Mouse (Mus musculus) frontal cortex, postnatal 10 days (tissue): ENCODE measurements around the gene Gm49601.

ENCODE experiments used
- DNase-seq, 2 experiments: peaks; one replicate each; pipeline ENCODE4 v3.0.0; 2022; ENCODE audit warnings: low spot score in 2 of 2, mixed read lengths in 1 of 2

Gm49601 gene

DNA sequence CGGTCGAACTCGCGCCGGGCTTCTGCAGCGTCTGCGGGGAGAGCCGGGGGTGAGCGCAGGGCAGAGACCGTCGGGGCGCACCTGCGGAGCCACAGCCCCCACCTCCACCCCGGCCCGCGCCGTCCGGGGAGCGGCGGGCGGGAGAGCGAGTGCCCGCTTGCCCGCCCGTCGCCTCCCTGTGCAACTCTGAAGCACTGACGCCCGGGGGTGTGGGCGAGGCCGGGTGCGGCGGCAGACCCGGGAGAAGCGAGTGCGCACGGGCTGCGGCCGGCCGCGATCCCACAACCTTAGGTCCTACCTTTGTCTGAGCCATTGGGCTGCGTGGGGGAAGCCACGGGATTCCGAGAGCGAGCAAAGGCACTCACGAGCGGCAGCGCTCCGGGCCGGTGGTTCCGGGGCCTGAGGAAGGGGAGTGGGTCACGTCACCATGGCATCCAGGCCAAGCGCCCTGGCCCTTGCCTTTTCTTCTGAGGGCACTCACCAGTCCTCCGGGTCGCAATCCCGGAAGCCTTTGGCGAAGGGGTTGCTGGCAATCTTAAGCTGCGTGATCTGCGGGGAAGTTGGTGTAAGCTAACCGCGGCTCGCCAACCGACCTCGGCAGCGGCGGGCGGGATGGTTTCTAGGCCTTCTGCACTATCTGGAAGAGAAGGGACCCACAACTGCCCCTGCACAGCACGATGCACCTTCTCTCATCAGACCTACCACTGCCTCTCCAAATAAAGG is 43.6 kb downstream of the Gm49601 start:
- DNase-seq = no peak

DNA sequence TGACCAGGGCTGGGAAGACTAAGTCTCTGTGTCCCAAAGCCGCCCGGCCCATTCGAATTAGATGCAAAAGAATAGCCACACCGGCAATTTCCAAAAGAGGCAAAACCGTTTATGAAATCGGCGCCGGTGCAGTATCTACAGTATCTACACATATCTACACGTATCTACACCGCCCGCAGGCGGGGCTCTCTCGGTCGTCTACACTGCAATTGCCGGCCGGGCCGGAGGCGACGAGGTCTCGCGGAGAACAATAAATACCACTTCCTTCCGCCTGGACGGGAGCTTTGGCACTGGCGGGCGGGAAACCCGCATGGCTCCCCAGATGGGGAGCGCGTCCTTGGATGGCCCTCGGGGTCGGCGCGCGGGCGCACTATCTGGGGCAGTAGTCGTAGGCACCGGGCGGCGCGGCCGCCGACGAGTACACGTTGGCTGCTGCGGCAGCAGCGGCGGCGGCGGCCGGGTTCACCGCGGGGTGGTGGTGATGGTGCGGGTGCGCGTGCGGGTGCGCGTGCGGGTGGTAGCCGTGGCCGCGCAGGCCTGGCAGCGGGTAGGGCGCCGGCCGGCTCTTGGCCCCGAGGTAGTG is 44.5 kb downstream of the Gm49601 start:
- DNase-seq = no peak

DNA sequence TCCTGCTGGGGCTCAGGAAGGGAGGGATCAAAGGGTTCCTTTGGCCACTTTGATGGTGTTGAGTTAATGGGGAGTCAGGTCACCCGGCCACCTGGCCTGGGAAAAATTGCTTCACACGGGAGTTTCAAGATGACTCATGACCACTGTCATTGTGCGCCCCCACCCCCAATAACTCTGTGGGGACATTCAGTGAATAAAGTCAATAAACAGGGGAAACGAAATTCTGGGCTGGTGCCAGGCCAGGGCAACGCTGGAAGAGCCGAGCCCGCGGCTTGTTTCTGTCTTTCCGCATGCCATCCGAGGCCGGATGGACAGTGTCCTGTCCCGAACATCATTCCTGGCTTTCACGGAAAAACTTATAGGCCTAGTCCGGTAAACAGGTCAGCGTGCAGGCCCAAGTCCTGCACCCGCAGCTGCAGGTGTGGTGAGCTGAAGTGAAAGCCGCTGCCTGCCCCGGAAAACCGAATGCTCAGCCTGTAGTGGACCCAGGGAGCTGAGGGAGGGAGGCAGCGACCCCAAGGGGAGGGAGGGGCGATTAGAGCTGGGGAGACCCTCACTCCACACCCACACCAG is 45.1 kb downstream of the Gm49601 start:
- no peak for DNase-seq

DNA sequence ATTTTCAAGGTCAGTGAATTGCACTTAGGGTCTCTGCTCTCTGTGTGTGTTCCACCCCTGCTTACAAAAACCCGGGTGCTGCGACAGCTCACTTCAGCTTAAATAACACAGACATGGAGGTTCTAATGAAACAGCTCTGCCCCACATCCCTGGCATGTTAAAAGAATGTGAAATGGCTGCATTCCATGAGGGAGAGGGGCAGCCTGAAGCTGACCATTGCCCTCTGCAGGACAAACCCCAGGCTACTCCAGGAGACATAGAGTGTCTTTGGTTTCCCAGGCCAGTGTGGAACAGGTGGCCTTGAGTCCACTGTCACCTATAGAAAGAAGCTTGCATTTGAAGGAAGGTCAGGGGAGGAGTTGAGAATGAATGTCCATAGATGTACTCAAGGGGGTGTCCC is 45.8 kb downstream of the Gm49601 start:
- DNase-seq = no peak

DNA sequence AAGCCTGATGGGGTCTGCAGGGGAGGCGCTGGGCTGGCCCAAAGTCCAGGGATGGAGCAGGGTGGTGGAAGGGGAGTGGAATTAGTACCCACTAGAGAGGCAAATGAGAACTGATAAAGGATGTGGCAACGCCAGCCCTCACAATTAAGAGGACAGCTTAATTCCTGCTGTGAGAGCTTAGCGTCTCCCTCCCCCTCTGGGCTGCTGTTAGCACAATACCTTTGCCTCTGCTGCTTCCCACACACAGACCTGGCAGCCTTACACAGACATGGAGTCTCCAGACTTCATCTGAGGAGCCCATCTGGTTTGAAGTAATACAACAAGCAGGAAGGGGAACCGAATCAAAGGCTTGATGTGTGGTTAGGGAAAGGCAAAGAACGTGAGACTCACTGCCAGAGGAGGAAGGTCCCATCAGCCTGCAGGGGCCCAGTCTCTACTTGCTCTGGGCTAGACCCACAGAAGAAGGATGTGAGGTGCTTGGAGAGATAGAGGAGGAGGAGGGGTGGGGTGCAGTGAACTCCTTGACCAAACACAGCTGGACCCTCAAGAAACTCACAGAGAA is 48.5 kb downstream of the Gm49601 start:
- no peak for DNase-seq

DNA sequence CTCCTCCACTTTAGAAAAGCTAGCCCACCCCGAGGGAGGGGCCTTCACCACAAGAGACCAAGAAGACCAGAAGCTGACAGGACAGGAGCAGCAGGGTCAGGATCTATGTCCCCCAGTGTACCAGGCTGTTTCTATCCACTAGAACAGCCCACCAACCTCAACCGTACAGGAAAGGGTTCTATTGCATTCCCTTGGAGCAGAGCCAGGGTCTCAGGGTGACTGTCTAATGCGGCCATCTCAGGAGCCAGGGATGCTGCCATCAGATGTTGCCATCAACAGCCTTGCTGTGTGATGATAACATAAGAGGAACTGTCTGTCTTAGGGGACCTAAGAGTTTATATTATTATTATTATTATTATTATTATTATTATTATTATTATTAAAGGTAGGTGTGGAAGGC is 49.2 kb downstream of the Gm49601 start:
- no peak for DNase-seq

DNA sequence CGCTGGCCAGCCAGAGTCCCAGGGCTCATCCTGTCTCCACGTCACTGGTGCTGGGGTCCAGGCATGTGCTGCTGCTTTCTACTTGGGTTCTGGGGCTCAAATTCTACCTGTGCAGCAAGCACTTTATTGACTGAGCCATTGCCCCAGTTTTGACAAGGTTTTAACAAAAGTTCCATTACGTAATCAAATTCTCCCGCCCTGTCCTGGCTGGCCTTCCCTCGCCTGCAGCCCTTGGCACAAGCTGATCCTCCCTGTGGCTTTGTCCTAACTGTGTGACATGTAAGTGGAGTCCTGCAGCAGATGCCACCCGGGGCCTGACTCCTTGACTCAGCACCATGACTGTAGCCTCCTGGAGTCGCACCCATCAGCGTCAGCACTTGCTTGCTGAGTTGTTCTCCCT is 52.0 kb downstream of the Gm49601 start:
- no peak for DNase-seq
